Mouse (Mus musculus): ENCODE results near the gene Ghrl.

GRCm38 (mm10) chr6:113677070-113677734 is 42.5 kb downstream of the Ghrl start:
- no peak for TF ChIP-seq CTCF (IDR thresholded peaks at IDR 0.05; ENCODE audit: low read depth)
- no peak for TF ChIP-seq EP300 (IDR thresholded peaks at IDR 0.05; ENCODE audit: low read depth)

Measured in liver, embryonic 14.5 days (tissue).